Mouse (Mus musculus) spleen, embryonic (tissue): ENCODE results near the gene Entr1.

ENCODE experiments used
- CTCF ChIA-PET: fragments of 350-600 bp; sonication (Branson Sonifier 250); formaldehyde crosslinking; loops from one replicate; lab custom pipeline; 2022; lab: Charles Lee

Gene Entr1

DNA sequence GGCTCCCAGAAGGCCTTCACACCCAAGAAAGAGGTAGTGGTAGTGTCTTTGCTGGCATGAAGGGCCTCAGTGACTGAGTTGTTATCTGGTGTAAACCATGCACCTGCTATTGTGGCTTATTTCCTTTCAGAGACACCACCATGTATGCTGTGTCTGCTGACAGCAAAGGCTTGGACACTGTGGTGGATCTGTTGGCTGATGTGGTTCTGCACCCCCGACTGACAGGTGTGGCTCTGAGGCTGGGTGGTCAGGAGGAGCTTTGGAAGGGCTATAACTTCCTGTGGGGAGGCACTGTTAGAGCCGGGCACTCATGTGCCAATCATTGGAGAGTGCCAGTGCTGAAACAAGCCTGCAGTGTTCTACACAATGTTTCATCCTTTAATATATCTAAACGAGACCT lies 1.8 kb upstream of the Entr1 start:
- CTCF ChIA-PET: interaction anchor here (1.5 kb wide), 1 partner anchor 10 kb away, joined by 4 read pairs; the partner anchor contains the start of gene Snapc4

DNA sequence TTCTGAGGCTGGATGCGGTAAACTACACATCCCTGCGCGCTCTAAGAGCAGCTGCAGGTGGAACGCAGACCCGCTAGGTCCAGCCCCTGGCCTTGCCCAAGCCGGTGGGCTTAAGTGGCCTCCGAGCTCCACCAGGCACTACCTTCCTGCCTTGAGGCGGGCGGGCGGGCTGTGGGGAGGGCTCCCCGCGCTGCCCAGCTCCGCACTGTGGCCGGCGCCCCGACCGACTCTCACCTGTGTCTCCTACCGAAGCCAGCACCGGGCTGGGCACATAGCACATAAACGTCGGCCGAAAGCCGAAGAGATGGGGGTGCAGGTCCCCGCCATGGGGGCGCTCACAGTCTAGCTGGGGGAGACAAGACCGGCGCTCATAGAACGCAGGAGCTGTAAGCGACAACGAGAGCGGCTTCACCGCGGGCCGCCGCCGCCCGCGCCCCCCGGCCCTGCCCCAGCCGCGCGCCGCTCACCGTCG lies 398 bp downstream of the Entr1 start:
- CTCF ChIA-PET: no interaction called here

DNA sequence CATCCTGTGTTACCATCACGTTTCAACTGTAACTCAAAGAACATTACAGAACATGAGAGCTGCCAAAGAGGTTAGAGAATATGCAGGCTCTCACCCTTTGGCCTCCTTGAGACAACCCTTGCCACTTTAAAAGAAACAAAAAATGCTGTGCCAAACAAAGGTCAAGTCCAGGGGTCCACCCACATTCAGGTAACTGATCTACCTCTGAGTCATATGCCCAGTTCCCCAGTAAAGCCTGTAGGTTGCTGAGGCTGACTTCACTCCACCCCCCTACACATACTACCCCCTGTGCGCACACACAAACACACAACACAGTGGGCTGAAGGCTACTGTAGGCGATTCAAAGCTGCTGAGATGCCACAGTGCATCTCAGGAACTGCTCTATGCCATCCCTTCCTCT lies 1.4 kb downstream of the Entr1 start:
- CTCF ChIA-PET: interaction anchor here (0.6 kb wide), 1 partner anchor 19 kb away, joined by 3 read pairs; no protein-coding TSS in a partner anchor

DNA sequence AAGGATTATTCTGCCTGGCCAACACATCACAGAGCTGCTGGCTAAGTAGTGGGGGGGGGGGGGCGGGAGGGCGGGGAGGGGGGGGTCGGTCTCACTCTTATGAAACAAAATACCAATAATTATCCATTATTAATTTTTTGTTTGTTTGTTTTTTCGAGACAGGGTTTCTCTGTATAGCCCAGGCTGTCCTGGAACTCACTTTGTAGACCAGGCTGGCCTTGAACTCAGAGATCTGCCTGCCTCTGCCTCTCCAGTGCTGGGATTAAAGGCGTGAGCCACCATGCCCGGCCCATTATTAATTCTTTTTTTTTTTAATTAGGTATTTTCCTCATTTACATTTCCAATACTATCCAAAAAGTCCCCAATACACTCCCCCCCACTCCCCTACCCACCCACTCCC lies 8.2 kb downstream of the Entr1 start:
- CTCF ChIA-PET: interaction anchor here (1.2 kb wide), 1 partner anchor 9 kb away, joined by 4 read pairs; no protein-coding TSS in a partner anchor

DNA sequence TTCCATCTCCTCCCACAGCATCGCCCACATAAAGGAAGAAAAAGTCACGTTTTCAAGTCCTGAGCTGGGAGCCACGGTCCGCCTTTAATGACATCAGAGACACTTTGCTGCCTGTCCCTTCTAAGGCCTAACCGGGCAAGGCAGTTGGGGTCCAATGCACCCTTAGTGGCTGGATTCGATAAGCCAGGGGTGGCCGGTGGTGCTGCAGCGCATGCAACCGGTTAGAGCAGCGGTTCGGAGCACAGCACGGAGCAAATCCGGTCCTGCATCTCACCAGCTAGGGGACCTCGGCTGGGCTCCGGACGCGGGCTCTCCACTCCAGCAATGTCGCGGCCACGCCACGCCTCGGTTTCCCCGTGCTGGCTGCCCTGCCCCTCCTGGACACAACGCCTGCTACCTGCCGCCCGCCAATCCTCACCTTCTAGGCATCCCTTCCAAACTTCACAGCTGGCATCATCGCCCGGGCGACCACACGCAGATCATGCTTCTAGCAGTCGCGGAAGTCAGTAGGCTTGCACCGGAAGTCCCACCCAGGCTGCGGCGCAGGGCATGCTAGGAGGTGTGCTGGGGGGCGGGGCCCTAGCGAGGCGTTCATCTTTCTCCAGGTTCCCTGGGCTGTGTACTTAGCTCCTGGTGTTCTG lies 8.9 kb downstream of the Entr1 start, which contains the start of gene Snapc4:
Gene Snapc4, minus strand, starts transcription at position 523 of the 641 bp plus-strand sequence.
- CTCF ChIA-PET: interaction anchor here (1.2 kb wide), 1 partner anchor 10 kb away, joined by 4 read pairs; no protein-coding TSS in a partner anchor

DNA sequence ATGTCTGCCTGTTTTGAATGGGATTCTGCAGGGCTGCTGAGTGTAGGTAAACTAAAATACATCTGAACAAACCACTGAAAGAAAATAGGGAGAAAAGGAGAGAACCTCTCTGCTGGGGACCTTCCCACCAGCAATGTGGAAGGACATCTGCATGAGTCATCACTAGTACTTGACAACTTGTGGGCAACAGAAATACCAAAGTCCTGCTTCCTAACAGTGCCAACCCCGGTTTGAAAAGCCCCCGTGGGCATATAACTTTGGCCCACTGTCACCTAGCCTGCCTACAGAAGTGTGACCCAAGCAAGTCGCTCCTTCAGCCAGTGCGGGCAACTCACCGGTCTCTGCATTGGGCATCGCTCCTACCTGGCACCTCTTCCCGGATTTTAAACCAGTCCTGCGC lies 16.7 kb downstream of the Entr1 start:
- CTCF ChIA-PET: no interaction called here

DNA sequence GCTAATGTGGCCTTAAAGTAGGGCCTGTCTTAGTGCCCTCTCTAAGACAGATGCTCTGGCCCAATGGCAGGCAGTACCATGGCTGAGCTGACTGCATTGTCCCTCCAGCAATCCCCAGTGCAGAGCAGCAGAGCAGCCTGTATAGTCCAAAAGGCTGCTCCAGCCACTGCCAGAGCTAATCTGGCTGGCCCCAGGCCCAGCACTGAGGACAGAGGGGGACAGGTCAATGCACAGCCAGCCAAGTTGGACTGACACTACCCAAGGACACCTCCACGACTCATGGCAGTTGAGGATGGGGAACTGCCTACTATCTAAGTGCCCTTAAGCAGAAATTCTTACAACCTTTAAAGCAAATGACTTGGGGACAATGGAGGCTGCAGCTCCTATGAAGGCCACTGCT lies 20.5 kb downstream of the Entr1 start:
- CTCF ChIA-PET: no interaction called here

DNA sequence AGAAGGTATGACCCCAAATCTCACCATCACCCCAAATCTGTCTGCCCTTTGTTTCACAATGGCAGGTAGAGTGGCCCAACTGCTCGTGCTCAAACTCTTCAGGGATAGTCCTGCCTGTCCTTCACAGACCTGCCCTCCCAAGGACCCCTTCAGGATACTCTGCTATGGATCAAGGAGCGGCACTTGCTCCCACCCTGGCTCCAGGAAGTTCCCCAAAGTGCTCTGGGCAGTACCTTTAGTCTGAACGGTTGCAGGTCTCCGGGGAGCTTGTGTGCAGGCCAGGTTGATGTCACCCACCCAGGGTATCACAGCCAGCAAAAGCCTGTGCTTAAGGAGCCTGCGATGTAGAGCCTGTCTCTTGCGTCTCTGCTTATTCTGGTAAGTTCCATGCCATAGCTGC lies 21.2 kb downstream of the Entr1 start:
- CTCF ChIA-PET: no interaction called here

DNA sequence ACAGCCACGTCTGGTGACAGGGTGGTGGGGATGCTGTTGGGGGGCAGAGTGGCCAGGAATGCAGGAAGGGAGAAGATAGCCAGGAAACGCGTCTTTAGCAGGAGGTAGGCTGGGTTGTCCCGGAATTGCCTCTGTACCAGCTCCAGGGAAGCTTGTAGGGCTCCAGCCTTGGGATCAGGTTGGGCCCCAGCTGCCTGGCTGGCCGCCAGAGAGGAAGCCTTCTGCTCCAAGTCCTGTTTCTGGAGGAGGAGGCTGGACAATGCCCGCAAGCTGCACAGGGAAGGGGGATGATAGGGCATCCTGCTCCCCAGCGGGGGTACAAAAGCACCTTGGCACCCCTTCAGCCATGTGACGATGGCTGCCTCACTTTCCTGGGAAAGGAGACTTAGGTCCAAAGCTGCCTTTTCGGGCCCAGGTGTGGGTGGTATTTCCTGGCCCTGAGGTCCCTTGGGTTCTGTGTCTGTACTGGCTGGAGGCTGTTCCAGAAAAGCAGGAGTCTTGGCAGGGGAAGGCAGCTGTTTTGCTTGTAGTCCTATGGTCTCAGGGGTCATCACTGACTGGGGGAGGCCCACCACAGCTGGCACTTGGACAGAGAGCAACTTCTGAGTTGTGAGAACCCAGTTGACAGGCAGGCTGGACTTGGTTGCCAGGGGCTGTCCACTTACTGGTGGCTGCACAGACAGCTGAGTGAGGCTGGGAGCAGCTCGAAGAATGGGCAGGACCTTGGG lies 24.2 kb downstream of the Entr1 start:
- CTCF ChIA-PET: interaction anchor here (0.6 kb wide), 2 partner anchors 9 to 67 kb away, joined by 3 to 4 read pairs; no protein-coding TSS in a partner anchor

DNA sequence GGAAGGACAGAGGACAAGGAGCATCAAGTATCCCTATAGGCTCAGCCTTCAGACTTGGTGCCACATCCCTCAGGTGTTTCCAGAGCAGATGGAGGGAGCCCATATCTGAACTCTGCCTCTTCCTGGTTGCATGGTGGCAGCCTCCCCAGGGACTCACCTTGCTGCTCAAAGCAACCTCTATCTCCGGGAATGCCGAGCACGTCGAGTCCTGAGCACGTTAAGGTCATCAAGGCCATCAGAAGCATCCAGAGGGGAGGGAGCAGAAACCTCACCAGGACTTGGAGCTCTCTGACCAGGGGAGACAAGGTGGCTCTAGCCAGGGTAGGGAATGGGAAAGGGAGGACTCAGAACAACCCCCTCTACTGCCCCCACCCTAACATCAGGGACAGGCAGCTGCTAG lies 25.6 kb downstream of the Entr1 start:
- CTCF ChIA-PET: no interaction called here

DNA sequence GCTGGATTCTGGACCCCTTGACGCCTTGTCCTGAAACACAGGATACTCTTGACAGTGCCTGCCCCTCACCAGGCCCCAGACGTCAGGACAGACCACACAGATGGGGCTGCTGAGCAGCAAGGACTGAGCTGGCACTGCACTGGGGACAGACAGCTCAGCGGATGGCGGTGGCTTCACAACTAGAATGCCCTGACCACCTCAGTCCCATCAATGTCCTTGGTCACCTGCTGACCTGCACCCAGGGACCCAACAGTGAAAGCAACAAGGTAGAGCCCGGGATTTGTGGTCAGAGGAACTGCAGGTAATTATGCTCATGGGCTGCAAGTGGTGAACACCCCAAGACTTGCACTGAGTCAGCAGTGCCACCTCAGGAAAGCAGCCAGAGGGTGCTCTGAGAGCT lies 26.1 kb downstream of the Entr1 start:
- CTCF ChIA-PET: no interaction called here

DNA sequence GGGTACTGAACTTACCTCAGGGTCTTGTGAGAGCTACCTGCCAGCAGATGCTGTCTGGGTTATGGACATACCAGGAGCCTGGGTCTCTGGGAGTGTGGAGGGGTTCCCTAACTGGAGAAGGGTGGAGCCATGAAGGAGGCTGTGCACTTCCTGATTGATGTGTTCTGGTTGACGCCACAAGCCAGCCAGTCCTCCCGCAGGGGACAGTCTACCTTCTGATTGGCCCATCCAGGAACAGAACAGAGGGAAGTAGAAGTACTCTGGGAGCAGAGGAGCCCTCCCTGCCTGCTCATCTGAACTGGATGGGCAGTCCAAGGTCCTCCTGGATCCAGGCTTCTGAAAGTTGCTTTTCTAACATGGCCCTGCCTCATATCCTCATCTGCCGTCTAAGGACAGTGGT lies 28.3 kb downstream of the Entr1 start, which contains the start of gene Card9:
Gene Card9, minus strand, starts transcription at position 147 of the 400 bp plus-strand sequence.
- CTCF ChIA-PET: interaction anchor here (0.7 kb wide), 1 partner anchor 48 kb away, joined by 3 read pairs; no protein-coding TSS in a partner anchor

DNA sequence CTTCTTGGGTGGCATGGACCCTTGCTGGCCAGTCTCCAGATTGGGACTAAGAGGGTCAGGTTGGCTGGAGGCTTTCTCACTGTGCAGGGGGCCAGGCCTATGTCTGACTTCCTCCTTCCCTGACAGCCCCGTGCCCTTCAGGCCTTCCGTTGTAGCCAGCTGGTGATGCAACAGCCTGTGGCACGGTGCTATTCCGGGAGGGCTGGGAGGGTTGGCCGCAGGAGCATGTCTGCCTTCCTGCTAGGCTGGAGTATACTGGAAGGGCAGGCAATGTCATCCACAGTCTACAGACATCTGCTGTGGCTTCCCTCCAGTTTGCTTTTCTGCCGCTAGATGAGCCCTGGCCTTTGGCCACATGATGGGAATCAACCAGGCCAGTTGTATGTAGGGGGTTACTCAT lies 29.1 kb downstream of the Entr1 start:
- CTCF ChIA-PET: interaction anchor here (0.6 to 0.7 kb wide), 2 partner anchors 42 to 47 kb away, joined by 3 to 4 read pairs; no protein-coding TSS in a partner anchor

DNA sequence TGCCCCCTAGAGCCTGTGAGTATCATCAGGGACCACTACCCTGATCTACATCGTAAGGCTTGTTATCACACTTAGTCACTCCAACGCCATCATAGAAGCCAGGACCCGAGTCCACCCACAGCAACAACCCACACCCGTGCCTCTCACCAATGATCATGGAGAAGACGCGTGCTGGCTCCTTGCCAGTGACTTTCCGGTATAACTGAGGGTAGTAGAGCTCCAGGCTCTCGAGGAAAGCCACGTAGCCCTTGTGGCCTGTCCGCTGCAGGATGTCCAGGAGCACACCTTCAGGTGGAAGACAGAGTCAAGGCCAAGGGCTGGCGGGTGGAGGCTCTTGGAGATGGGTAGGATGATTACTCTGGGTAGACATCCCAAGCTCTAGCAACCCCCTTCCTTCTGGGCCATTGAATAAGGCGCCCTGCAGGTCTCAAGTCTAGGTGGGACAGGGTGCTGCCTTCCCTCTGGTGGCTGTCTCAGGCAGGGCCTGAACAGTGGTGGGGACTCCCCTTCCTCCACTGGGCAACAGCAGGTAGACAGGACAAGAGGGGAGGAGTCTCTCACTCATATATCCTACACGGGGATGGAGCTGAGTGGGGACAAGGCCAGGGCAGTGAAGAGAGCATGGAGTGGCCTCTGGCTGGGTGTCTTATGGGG lies 30.3 kb downstream of the Entr1 start:
- CTCF ChIA-PET: no interaction called here

DNA sequence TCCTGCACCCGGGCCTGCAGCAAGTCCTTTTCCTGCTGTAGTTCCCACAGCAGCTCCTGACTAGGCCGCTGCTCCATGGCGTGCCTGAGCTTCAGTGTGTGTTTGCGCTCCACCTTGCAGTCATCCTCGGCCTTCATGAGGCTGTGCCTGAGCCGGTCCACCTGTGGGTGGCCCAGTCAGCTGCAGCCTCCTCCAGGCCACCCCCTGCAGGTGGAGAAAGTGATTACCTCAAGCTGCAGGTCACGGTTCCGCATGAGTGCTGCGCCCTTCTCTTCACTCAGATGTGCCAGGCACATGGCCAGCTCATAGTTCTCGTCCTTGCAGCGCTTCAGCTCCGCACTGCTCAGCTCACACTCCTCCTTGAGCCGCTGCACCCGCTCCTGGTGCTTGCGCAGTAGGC lies 31.6 kb downstream of the Entr1 start:
- CTCF ChIA-PET: no interaction called here

DNA sequence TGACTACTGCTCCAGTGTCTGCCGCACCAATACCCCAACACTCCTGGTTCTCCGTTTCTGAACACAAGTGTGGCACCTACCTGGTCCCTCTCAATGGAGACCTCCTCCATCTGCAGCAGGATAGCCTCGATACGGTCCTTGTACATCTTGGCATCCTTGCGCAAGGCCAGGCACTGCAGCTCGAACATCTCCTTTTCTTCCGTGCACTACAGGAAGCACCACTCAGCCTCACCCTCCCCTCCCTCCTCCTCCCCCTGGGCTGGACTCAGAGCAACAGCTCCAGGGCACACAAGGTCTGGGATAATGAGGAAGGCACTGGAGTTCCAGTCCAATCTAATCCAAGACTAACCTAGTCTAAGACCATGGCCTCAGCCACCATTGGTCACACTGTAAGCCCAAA lies 32.4 kb downstream of the Entr1 start:
- CTCF ChIA-PET: no interaction called here

DNA sequence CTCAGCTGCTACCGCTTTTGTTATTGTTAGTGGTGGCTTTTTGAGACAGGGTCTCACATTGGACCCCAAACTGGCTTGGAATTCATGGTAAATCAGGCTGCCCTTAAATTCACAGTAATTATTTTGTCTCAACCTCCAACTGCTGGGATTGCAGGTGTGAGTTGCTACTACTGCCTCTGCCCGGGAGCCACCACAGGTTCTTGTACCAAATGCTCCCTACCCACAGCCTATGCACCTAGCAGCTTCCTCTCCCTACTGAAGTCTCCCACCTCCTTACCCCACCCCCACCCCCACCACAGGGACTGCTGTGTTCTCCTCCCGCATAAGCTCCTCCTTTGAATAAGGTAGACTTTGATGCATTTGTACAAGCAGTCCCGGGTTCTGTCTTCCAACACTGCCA lies 32.9 kb downstream of the Entr1 start:
- CTCF ChIA-PET: no interaction called here

DNA sequence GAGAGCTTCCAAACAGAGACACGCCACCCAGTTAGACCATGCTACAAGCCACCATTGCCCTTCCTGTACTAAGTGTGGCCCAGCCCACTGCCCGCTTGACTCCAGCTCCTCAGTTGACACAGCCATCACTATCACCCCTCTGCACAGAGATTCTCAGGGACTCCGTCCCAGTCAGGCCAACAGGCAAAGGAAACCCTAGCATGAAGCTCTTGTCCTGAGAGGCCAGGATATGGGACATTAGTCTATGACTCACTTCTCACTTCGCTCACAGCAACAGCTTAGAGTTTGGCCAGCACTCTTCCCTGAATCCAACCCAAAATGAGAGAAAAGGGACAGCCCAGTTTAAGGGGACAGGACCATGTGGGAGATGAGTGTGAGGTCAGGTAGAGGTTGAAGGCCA lies 34.7 kb downstream of the Entr1 start:
- CTCF ChIA-PET: no interaction called here

DNA sequence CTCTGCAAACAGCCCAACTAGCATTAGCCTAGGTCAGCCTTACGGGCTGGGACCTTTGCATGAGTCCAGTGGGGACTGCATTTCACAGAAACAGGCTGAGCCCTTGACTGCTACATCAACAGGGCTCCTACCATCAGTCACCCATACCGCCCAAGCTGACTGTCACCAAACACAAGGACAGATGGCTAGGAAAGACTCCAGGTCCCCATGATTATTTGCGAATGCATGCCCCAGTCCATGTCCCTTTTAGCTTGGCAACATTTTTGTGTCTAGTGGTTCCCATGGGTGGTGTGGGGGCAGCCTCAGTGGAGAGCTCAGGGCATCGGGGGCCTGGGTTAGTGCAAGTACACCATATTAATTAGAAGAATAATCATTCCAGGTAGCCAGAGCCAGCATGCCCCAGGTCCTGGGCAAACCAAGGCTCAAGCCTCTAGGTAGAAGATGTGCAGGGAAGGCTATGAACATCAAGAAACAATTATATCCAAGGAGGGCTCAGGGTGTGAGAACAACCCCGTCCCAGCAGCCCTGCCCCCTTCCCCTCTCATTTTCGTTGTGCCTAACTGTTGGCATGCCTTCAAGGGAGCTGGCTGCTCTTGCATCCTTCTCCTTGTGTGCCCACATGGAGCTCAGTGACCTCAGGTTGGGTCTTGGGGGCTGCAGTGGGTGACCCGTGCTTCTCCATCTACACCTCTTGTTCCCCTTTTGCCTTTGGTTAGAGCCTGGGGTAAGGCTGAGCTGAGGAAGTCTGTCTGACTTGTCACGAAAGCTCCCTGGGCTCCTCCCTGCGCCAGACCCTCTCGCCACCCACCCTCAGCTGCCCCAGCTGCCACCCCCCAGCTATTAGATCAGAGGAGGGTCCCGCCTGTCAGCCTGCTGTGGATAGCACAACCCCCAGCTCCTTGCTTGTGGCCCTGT lies 35.8 kb downstream of the Entr1 start:
- CTCF ChIA-PET: interaction anchor here (0.6 kb wide), 1 partner anchor 168 kb away, joined by 4 read pairs; no protein-coding TSS in a partner anchor

DNA sequence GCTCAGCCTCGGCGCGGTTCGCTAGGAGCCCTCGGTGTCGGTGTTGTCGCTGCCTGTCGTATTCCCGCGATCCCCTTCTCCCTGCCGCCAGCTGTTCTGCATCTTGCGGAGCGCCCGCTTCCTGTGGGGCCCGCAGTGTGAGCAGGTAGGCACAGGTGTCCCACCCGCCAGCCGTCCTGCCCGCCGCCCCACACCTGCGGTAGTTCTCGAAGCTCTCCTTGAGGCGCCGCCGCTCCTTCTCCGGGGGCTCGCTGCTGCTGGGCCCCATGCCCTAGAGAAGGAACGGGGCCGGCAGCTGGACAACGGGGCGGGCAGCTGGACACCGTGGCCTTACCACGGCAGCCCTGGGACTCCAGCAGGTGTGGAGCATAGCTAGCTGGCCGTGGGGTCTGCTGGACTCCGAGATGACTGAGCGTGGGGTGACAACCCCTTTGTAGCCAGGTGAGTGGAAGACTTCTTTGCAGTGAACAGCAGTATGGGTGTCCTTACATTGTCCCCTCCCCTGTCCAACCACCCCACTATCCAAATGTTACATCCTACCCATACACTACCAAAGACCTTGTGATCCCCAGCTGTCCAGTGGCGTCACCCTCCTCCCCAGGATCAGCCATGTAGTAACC lies 36.7 kb downstream of the Entr1 start:
- CTCF ChIA-PET: no interaction called here
